In the genomic region with DNA sequence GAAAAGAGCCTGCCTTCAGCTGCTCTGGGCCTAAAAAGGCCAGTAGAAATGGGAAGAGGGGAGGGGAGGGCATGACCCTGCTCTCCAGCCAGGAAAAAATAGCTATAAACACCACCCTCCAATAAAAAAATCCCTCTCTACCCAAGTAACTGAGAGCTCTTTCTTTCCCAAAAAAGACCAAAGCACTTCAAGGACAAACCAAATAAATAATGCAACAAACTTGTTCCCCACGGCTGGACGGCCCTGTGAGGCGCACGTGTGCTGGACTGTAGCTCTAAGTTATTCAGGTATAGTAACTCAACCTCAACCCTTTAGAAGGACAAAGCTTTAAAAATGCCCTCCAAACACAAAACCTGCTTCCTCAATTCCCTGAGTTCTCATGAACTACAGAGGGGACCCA, we compare ENCODE assay signal across 24 mouse cellular contexts. TPM values are rescaled to one million over a fixed set of nuclear protein-coding genes. Genes with fewer than 3 reads are reported as not detected.
DNase-seq lines count a peak whose midpoint lies in the region; ATAC-seq and TF ChIP-seq lines count a peak whose summit lies in the region.
"Had no signal": no experiment of that assay in that cellular context is flagged by ENCODE, and none has a peak within 500 bp of the region (broad histone marks: within the 10 kb centered on the region; RNA-seq: fewer than 3 reads in every experiment).

No protein-coding gene starts in this region.

- ATAC-seq in erythroblast, adult 5-6 weeks (replicated peaks; ENCODE audit: low FRiP score, poor library complexity, severe bottlenecking) = no peak
- no peak for ATAC-seq in liver, embryonic 14.5 days (ENCODE audit: insufficient read depth)
- ATAC-seq: activated CD4-positive, CD25-positive, alpha-beta regulatory T cell, adult 4 months; forebrain, embryonic 14.5 days; intestine, postnatal 0 days had no signal

- TF ChIP-seq EP300 in liver, embryonic 14.5 days (IDR thresholded peaks at IDR 0.05; ENCODE audit: low read depth) = no peak

- H3K4me2 ChIP-seq in liver, embryonic 14.5 days (ENCODE audit: low read depth) = peak overlapping the region; percentile 25
- H3K4me2 ChIP-seq: embryonic facial prominence, embryonic 13.5 days; hindbrain, embryonic 12.5 days; limb, embryonic 15.5 days had no signal

- H3K4me1 ChIP-seq in erythroblast, embryonic 14.5 days (ENCODE audit: control insufficient read depth) = peaks cover 93% of the 10 kb centered on the region
- peaks cover 68% of the 10 kb centered on the region for H3K4me1 ChIP-seq in brown adipose tissue, adult 24 weeks (ENCODE audit: control insufficient read depth, insufficient read depth, insufficient read length, low read length)
- peaks cover 53 to 71% of the 10 kb centered on the region in 2 experiments for H3K4me1 ChIP-seq in liver, embryonic 14.5 days (replicated peaks; ENCODE audit: control insufficient read depth in 2 of 2, insufficient read depth in 2 of 2, low read length in 1 of 2)

- H3K9ac ChIP-seq in liver, embryonic 14.5 days (replicated peaks) = peak overlapping the region; percentile 44; the same call in 1 of the 2 replicates
- H3K9ac ChIP-seq: embryonic facial prominence, embryonic 13.5 days; hindbrain, embryonic 12.5 days; limb, embryonic 15.5 days had no signal

- 0 out of 2 replicates have a peak, but pooled peaks cover 2% of the 10 kb centered on the region for H3K9me3 ChIP-seq in erythroblast, embryonic 14.5 days (ENCODE audit: control insufficient read depth, low read length)
- H3K9me3 ChIP-seq in liver, embryonic 14.5 days (ENCODE audit: control insufficient read depth, low read length) = no peaks in the 10 kb centered on the region
- H3K9me3 ChIP-seq: embryonic facial prominence, embryonic 13.5 days; hindbrain, embryonic 12.5 days; limb, embryonic 15.5 days had no signal

- no peak for TF ChIP-seq CTCF in layer of hippocampus, adult 2 months (conservative IDR thresholded peaks at IDR 0.05)
- TF ChIP-seq CTCF in liver, embryonic 14.5 days (IDR thresholded peaks at IDR 0.05; ENCODE audit: low read depth) = no peak

- DNase-seq in layer of hippocampus, adult 2 months (ENCODE audit: low spot score in 2 of 2) = no peak
- DNase-seq in layer of hippocampus, postnatal 25 days (ENCODE audit: extremely low spot score in 1 of 2, low spot score in 1 of 2) = no peak
- DNase-seq in liver, embryonic 14.5 days (ENCODE audit: low read depth in 3 of 3, low spot score in 3 of 3) = no peak
- DNase-seq in urinary bladder, postnatal 36 days (ENCODE audit: low spot score in 2 of 2) = no peak
- no peak for DNase-seq in cerebellum, postnatal 36 days
- DNase-seq: adrenal gland, adult 8-10 months; cerebellum, adult 2 months; cerebellum, postnatal 25 days; embryo, embryonic 11 days; gastrocnemius, postnatal 10 days; heart, adult 11 months; layer of hippocampus, postnatal 36 days; lung, postnatal 4 days; midbrain, embryonic 14.5 days; thymus, postnatal 4 days had no signal

- H3K36me3 ChIP-seq in erythroblast, embryonic 14.5 days (ENCODE audit: control insufficient read depth) = peaks cover 74% of the 10 kb centered on the region
- no peaks in the 10 kb centered on the region for H3K36me3 ChIP-seq in liver, embryonic 14.5 days (replicated peaks; ENCODE audit: control insufficient read depth, insufficient read depth, low read depth)
- H3K36me3 ChIP-seq: embryonic facial prominence, embryonic 13.5 days; hindbrain, embryonic 12.5 days; limb, embryonic 15.5 days had no signal

- 79% methylated on average over 4 of the region's 4 CpGs for WGBS in liver, embryonic 14.5 days (ENCODE audit: insufficient replicate concordance)

- H3K27me3 ChIP-seq in erythroblast, embryonic 14.5 days (ENCODE audit: control insufficient read depth) = no peaks in the 10 kb centered on the region
- no peaks in the 10 kb centered on the region for H3K27me3 ChIP-seq in liver, embryonic 14.5 days (ENCODE audit: control insufficient read depth, insufficient read depth, low read length)
- H3K27me3 ChIP-seq: embryonic facial prominence, embryonic 13.5 days; hindbrain, embryonic 12.5 days; limb, embryonic 15.5 days had no signal

- H3K27ac ChIP-seq in layer of hippocampus, adult 2 months = peak overlapping the region; percentile 54; the same call in 1 of the 2 replicates
- H3K27ac ChIP-seq in brown adipose tissue, adult 24 weeks (replicated peaks; ENCODE audit: low read depth, low read length) = 0 out of 2 replicates have a peak overlapping the region, but pooled peaks have one; percentile 22
- peak overlapping the region; percentile 44 for H3K27ac ChIP-seq in liver, embryonic 14.5 days
- H3K27ac ChIP-seq: embryonic facial prominence, embryonic 13.5 days; hindbrain, embryonic 12.5 days; limb, embryonic 15.5 days had no signal

- H3K4me3 ChIP-seq in erythroblast, embryonic 14.5 days (replicated peaks) = peak overlapping the region; percentile 15
- no peak overlapping the region for H3K4me3 ChIP-seq in layer of hippocampus, adult 2 months
- H3K4me3 ChIP-seq in brown adipose tissue, adult 24 weeks (ENCODE audit: insufficient read depth, low read depth, low read length) = no peak overlapping the region
- H3K4me3 ChIP-seq in liver, embryonic 14.5 days (ENCODE audit: insufficient read depth in 1 of 2, low read depth in 2 of 2, low read length in 2 of 2) = no peak overlapping the region
- H3K4me3 ChIP-seq: embryonic facial prominence, embryonic 13.5 days; hindbrain, embryonic 12.5 days; limb, embryonic 15.5 days had no signal

RNA-seq across cellular contexts. Expression of gene Stk24, which starts 28.1 kb away (rescaled TPM):
- 6.7 and 7.8 TPM in 2 replicates for polyA plus RNA-seq in erythroblast, embryonic 14.5 days (2012)
- 49.7 and 52.8 TPM in 2 replicates for total RNA-seq in erythroblast, adult 5-6 weeks (2015; ENCODE audit: low replicate concordance)
- total RNA-seq in erythroblast, adult 5-6 weeks (2017; ENCODE audit: low replicate concordance) = 41.9 and 53.8 TPM in 2 replicates
- total RNA-seq in layer of hippocampus, adult 2 months (2021) = 10 to 100 TPM; 66.0 to 68.1 TPM
- 10 to 100 TPM; 57.2 to 57.3 TPM for total RNA-seq in layer of hippocampus, postnatal 25 days (2021)
- polyA plus RNA-seq in brown adipose tissue, adult 24 weeks (2012; ENCODE audit: insufficient read depth, insufficient read length, missing spikeins) = 23.0 and 30.9 TPM in 2 replicates
- polyA plus RNA-seq in liver, embryonic 14.5 days (2012; rRNA removed) = 16.2 and 22.5 TPM in 2 replicates
- 31.0 and 36.7 TPM in 2 replicates for polyA plus RNA-seq in liver, embryonic 14.5 days (2014; fragmentation: Nextera tagmentation; extraction: Ambion mirVana)
